Mouse (Mus musculus) ES-E14 (cell line): ENCODE measurements around the gene Gramd1a.

Source experiments
- CHD2 ChIP-seq: IDR thresholded peaks from 2 replicates; pipeline ENCODE4 v1.6.1; 2014; ENCODE audit warnings: mild to moderate bottlenecking, low read depth, low read length, inconsistent platforms
- HCFC1 ChIP-seq: IDR thresholded peaks from 2 replicates; pipeline ENCODE4 v1.6.1; 2012; ENCODE audit warnings: low read length, inconsistent platforms, borderline replicate concordance; ENCODE audit not compliant: insufficient read depth
- MAFK ChIP-seq: IDR thresholded peaks from 2 replicates; pipeline ENCODE4 v1.6.1; 2014; ENCODE audit warnings: mild to moderate bottlenecking, low read depth, low read length, inconsistent platforms; ENCODE audit not compliant: insufficient read depth
- ZC3H11A ChIP-seq: IDR thresholded peaks from 2 replicates; pipeline ENCODE4 v1.6.1; 2012; ENCODE audit warnings: low read depth, mild to moderate bottlenecking, inconsistent platforms, low read length, borderline replicate concordance
- ZNF384 ChIP-seq: IDR thresholded peaks from 2 replicates; pipeline ENCODE4 v1.6.1; 2012; ENCODE audit warnings: low read depth, low read length, inconsistent platforms

DNA sequence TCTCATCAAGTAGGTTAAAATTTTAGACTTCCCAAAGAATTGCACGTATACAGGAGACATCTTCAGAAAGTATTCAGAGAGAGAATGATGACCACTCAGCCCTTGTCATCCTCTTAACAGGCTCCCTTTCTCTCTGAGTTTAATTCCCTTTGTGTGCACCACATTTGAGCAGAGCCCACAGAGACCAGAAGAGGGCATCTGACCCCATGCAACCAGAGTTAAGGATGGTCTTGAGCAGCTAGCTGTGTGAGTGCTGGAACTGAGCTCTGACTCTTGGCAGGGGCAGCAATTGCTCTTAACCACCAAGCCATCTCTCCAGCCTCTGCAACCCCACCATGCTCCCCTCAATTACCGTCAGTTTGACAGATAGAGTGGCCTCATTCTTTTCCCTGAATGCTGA, 27.2 kb upstream of the Gramd1a start:
- TF ChIP-seq ZC3H11A (0 out of 2 replicates have a peak, but pooled peaks have one; percentile 7), ZNF384 (no peak), HCFC1 (no peak), MAFK (no peak), CHD2 (no peak)
